Mouse (Mus musculus) right cerebral cortex, adult 2 months (tissue): ENCODE results near the gene Mybpc2.

Source experiments
- DNase-seq, 2 experiments: peaks; one replicate each; pipeline ENCODE4 v3.0.0; 2021 to 2022; ENCODE audit warnings: low spot score in 2 of 2

The Mybpc2 gene

GRCm38 (mm10) chr7:44485572-44486195 lies 38.8 kb downstream of the Mybpc2 start:
- DNase-seq, result no peak

- DNase-seq, result peak; percentile 88 to 90
Observed at GRCm38 (mm10) chr7:44484841-44485571, 39.5 kb downstream of the Mybpc2 start.

- DNase-seq, result no peak
Observed at GRCm38 (mm10) chr7:44484109-44484508, 40.3 kb downstream of the Mybpc2 start.

GRCm38 (mm10) chr7:44482836-44483435 lies 41.5 kb downstream of the Mybpc2 start:
- peak in 1 of 2 experiments; percentile 0 for DNase-seq

- DNase-seq, result no peak
Observed at GRCm38 (mm10) chr7:44475046-44475614, 49.3 kb downstream of the Mybpc2 start.

GRCm38 (mm10) chr7:44474419-44474818 lies 50.0 kb downstream of the Mybpc2 start:
- no peak for DNase-seq

- no peak for DNase-seq
Observed at GRCm38 (mm10) chr7:44472961-44473646, 51.4 kb downstream of the Mybpc2 start.

GRCm38 (mm10) chr7:44472558-44472885 lies 51.9 kb downstream of the Mybpc2 start:
- no peak for DNase-seq

- DNase-seq, result peak in 1 of 2 experiments; percentile 18
Observed at GRCm38 (mm10) chr7:44471880-44472557, 52.4 kb downstream of the Mybpc2 start.

- no peak for DNase-seq
Observed at GRCm38 (mm10) chr7:44470696-44471612, 53.5 kb downstream of the Mybpc2 start.

GRCm38 (mm10) chr7:44469677-44470675 lies 54.5 kb downstream of the Mybpc2 start:
- DNase-seq, result no peak

GRCm38 (mm10) chr7:44468644-44469285 lies 55.7 kb downstream of the Mybpc2 start:
- no peak for DNase-seq

- peak; percentile 96 to 97 for DNase-seq
Observed at GRCm38 (mm10) chr7:44467811-44468411, 56.5 kb downstream of the Mybpc2 start, which contains the start of gene Josd2. Josd2 (plus strand) TSS chr7:44467980.

- peak in 1 of 2 experiments; percentile 15 for DNase-seq
Observed at GRCm38 (mm10) chr7:44466888-44467311, 57.6 kb downstream of the Mybpc2 start.

- DNase-seq, result peak in 1 of 2 experiments; percentile 4
Observed at GRCm38 (mm10) chr7:44466006-44466887, 58.2 kb downstream of the Mybpc2 start.

GRCm38 (mm10) chr7:44465111-44465510 lies 59.3 kb downstream of the Mybpc2 start, which contains the start of gene Aspdh:
Aspdh (plus strand) TSS chr7:44465391.
- no peak for DNase-seq

- peak; percentile 78 to 86 for DNase-seq
Observed at GRCm38 (mm10) chr7:44464511-44464910, 59.9 kb downstream of the Mybpc2 start.
